Comparison of ENCODE assay signal across 20 mouse cellular contexts in the genomic region with DNA sequence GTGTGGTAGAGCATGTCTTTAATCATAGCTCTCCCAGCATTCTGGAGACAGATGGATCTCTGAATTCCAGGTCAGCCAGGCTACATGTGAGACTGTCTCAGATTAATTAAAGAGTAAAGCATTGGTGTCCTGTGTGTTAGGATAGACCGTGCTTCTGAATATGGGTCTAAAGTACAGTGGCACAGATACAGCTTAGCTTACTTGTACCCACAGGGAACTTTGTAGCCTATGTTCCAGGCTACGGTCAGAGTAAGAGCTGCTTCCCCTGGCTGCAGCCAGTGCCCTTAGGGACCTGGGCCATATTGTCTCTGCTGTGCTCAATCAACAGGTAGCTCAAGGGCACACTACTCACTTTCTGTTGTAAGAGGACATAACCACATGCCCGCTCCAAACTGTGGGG.
"Had no signal": no experiment of that assay in that cellular context is flagged by ENCODE, and none has a peak within 500 bp of the region (broad histone marks: within the 10 kb centered on the region; RNA-seq: fewer than 3 reads in every experiment).

No protein-coding gene starts in this region.

- H3K9me3 ChIP-seq: limb, embryonic 12.5 days; limb, embryonic 15.5 days; lung, embryonic 15.5 days; megakaryocyte, embryonic 14.5 days; midbrain, embryonic 10.5 days; midbrain, embryonic 13.5 days; neural tube, embryonic 13.5 days; stomach, embryonic 15.5 days had no signal

- DNase-seq: kidney, adult 18-20 months; left cerebral cortex, postnatal 4 days; lung, adult 18-20 months; lung, postnatal 10 days; lung, postnatal 36 days; retina, postnatal 1 day; right cerebral cortex, postnatal 25 days; spleen, adult 18-20 months; thymus, postnatal 36 days had no signal

- H3K4me3 ChIP-seq: limb, embryonic 12.5 days; limb, embryonic 15.5 days; lung, embryonic 15.5 days; megakaryocyte, embryonic 14.5 days; midbrain, embryonic 10.5 days; midbrain, embryonic 13.5 days; myocyte; neural tube, embryonic 13.5 days; stomach, embryonic 15.5 days had no signal

- H3K9ac ChIP-seq: limb, embryonic 12.5 days; limb, embryonic 15.5 days; liver, embryonic 14.5 days; lung, embryonic 15.5 days; midbrain, embryonic 13.5 days; neural tube, embryonic 13.5 days; stomach, embryonic 15.5 days had no signal

- H3K4me1 ChIP-seq: stomach, embryonic 15.5 days had no signal

- H3K27ac ChIP-seq: limb, embryonic 12.5 days; limb, embryonic 15.5 days; liver, embryonic 14.5 days; lung, embryonic 15.5 days; midbrain, embryonic 10.5 days; midbrain, embryonic 13.5 days; neural tube, embryonic 13.5 days; stomach, embryonic 15.5 days had no signal

- ATAC-seq: midbrain, embryonic 13.5 days; midbrain, embryonic 16.5 days had no signal

- H3K4me2 ChIP-seq: limb, embryonic 12.5 days; limb, embryonic 15.5 days; lung, embryonic 15.5 days; midbrain, embryonic 13.5 days; neural tube, embryonic 13.5 days; stomach, embryonic 15.5 days had no signal

- H3K27me3 ChIP-seq: limb, embryonic 12.5 days; limb, embryonic 15.5 days; lung, embryonic 15.5 days; megakaryocyte, embryonic 14.5 days; midbrain, embryonic 13.5 days; neural tube, embryonic 13.5 days; stomach, embryonic 15.5 days had no signal
